Mouse (Mus musculus): ENCODE measurements around the gene Pak6. TPM values are rescaled to one million over a fixed set of nuclear protein-coding genes. Genes with fewer than 3 reads are reported as not detected.

Pak6 gene
- total and polyA plus RNA-seq, 3 experiments, result 0.05 to 0.73 (median 0.42) TPM

DNA sequence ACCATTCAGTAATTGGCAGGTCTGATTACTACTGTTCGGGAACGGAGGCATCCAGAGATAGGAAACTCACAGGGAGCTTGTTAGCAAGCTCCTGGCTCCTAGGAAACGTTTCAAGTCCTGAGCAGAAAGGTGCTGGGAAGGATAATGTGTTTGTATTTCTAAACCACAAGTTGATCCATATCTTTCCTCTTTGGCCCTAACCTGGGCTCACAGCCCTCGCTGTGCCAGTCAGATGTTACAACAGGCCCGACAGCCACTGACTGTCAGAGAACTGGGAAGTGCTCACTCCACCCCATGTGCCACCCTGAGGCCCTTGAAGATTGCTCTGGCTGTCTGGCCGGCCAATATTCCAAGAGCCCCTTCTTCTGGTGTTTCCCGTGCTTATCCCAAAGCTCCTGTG, 11.4 kb downstream of the Pak6 start:
- TF ChIP-seq USF1 (IDR thresholded peaks at IDR 0.05; ENCODE audit: low read depth, low read length) (no peak), TCF12 (IDR thresholded peaks at IDR 0.05; ENCODE audit: low read depth, low read length) (no peak), MXI1 (IDR thresholded peaks at IDR 0.05; ENCODE audit: low read depth, low read length) (no peak)

DNA sequence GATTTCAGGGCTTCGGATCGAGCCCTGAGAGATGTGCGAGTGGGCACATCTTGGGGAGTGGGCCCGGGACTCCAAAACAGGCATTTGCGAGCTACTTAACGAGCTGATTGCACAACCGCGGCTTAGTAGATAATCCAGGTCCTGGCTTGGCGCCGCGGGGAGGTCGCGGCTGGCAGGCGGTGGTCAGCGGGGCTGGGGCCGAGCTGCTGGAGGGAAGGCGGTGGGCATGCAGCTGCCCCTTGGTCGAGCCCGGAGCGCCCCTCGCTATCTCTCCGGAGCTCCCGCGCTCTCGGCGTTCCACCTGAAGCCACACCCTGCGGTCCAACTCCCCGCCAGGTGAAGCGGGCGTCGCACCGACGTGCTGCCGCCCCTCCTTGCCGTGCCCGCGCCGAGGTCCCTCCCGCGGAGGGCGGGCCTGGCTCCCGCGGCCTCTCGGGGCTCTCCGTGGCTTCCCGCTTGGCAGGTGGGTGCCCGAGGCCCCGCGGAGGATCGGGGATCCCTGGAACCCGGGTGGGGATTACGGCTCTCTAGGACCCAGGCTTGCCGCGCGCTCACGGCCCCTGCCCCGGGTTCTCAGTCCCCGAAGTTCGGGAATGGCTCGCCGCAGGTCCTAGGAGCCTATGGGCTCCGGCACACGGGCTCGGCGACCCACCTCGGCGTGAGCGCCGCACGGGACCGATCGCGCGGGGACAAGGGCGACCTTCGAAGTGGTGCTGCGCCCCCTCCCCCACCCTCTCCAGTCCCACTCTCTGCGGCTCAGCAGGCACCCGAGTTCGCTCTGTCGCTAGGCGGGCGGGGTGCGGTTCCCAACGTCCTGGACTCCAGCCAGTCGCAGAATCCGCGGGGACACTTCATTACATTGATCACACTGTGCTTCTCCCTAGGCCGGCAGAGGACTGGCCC, 14.0 kb downstream of the Pak6 start:
- in situ Hi-C loops (cut with MboI; ENCODE audit: low pct_ligation_motif_present, low pct_unique_long_range_greater_than_20kb, low sequenced_read_pairs), result no loop called here
- TF ChIP-seq CTCF (conservative IDR thresholded peaks at IDR 0.05 in 1 of 2, IDR thresholded peaks at IDR 0.05 in 1 of 2; ENCODE audit: low read depth in 2 of 2, low read length in 2 of 2) (no peak), UBTF (IDR thresholded peaks at IDR 0.05; ENCODE audit: low read depth, low read length) (no peak), ZKSCAN1 (IDR thresholded peaks at IDR 0.05; ENCODE audit: borderline replicate concordance, low read depth, low read length) (no peak), EP300 (IDR thresholded peaks at IDR 0.05; ENCODE audit: low read length) (no peak), PAX5 (IDR thresholded peaks at IDR 0.05; ENCODE audit: low read length) (no peak), ZC3H11A (IDR thresholded peaks at IDR 0.05; ENCODE audit: low read depth, low read length) (no peak), TCF12 (IDR thresholded peaks at IDR 0.05; ENCODE audit: low read depth, low read length) (no peak), POLR2A (IDR thresholded peaks at IDR 0.05; ENCODE audit: low read depth, low read length) (no peak), MYC (IDR thresholded peaks at IDR 0.05; ENCODE audit: low read depth, low read length) (no peak), KAT2A (IDR thresholded peaks at IDR 0.05; ENCODE audit: insufficient replicate concordance, low read length) (no peak), TBP (conservative IDR thresholded peaks at IDR 0.05; ENCODE audit: low read depth, low read length) (no peak), MEF2A (IDR thresholded peaks at IDR 0.05; ENCODE audit: borderline replicate concordance, low read depth, low read length) (no peak)

More for the DNA sequence above, 11.4 kb downstream of the Pak6 start:
- no peak for DNase-seq (ENCODE audit: extremely low read depth)
- H3K4me3 ChIP-seq (replicated peaks in 1 of 3; ENCODE audit: low read depth in 2 of 3, low read length in 2 of 3, poor library complexity in 1 of 3), result no peak overlapping the region
- no peaks in the 10 kb centered on the region for H3K36me3 ChIP-seq (replicated peaks in 1 of 2; ENCODE audit: control insufficient read depth in 1 of 2, insufficient read depth in 1 of 2, low read length in 1 of 2)
- H3K4me1 ChIP-seq (ENCODE audit: control insufficient read depth in 1 of 2, insufficient read depth in 2 of 2), result peaks cover 0 to 5% of the 10 kb centered on the region in 2 experiments; a peak in 1 of 4 replicates
- no peaks in the 10 kb centered on the region for H3K79me2 ChIP-seq (replicated peaks; ENCODE audit: control insufficient read depth, extremely low read depth, insufficient read depth, poor library complexity, severe bottlenecking)
- in situ Hi-C loops (cut with MboI; ENCODE audit: low pct_ligation_motif_present, low pct_unique_long_range_greater_than_20kb, low sequenced_read_pairs), result no loop called here
- peaks cover 3% of the 10 kb centered on the region for H3K9me3 ChIP-seq (replicated peaks; ENCODE audit: low read length)
- dilution Hi-C loops (cut with MboI; ENCODE audit: extremely low pct_ligation_motif_present, extremely low pct_unique_long_range_greater_than_20kb, low sequenced_read_pairs), result no loop called here
- H3K9ac ChIP-seq (ENCODE audit: insufficient read depth, low read depth), result no peak overlapping the region
- H3K4me2 ChIP-seq (ENCODE audit: insufficient read depth, low read depth, poor library complexity, severe bottlenecking), result no peak overlapping the region
- no peak overlapping the region for H3K27ac ChIP-seq (ENCODE audit: insufficient read depth, low read depth)
- H3K27me3 ChIP-seq (replicated peaks), result no peaks in the 10 kb centered on the region

More for the DNA sequence above, 14.0 kb downstream of the Pak6 start:
- Histone ChIP-seq H3K9me3 (replicated peaks; ENCODE audit: low read length) (peaks cover 3% of the 10 kb centered on the region), H3K4me1 (ENCODE audit: control insufficient read depth in 1 of 2, insufficient read depth in 2 of 2) (peaks cover 0 to 5% of the 10 kb centered on the region in 2 experiments; a peak in 1 of 4 replicates), H3K27ac (ENCODE audit: insufficient read depth, low read depth) (no peak overlapping the region), H3K36me3 (replicated peaks in 1 of 2; ENCODE audit: control insufficient read depth in 1 of 2, insufficient read depth in 1 of 2, low read length in 1 of 2) (no peaks in the 10 kb centered on the region), H3K4me2 (ENCODE audit: insufficient read depth, low read depth, poor library complexity, severe bottlenecking) (no peak overlapping the region), H3K4me3 (replicated peaks in 1 of 3; ENCODE audit: low read depth in 2 of 3, low read length in 2 of 3, poor library complexity in 1 of 3) (no peak overlapping the region), H3K27me3 (replicated peaks) (no peaks in the 10 kb centered on the region), H3K79me2 (replicated peaks; ENCODE audit: control insufficient read depth, extremely low read depth, insufficient read depth, poor library complexity, severe bottlenecking) (no peaks in the 10 kb centered on the region), H3K9ac (ENCODE audit: insufficient read depth, low read depth) (no peak overlapping the region)
- dilution Hi-C loops (cut with MboI; ENCODE audit: extremely low pct_ligation_motif_present, extremely low pct_unique_long_range_greater_than_20kb, low sequenced_read_pairs), result no loop called here
- no peak for DNase-seq (ENCODE audit: extremely low read depth)
